In the genomic region with DNA sequence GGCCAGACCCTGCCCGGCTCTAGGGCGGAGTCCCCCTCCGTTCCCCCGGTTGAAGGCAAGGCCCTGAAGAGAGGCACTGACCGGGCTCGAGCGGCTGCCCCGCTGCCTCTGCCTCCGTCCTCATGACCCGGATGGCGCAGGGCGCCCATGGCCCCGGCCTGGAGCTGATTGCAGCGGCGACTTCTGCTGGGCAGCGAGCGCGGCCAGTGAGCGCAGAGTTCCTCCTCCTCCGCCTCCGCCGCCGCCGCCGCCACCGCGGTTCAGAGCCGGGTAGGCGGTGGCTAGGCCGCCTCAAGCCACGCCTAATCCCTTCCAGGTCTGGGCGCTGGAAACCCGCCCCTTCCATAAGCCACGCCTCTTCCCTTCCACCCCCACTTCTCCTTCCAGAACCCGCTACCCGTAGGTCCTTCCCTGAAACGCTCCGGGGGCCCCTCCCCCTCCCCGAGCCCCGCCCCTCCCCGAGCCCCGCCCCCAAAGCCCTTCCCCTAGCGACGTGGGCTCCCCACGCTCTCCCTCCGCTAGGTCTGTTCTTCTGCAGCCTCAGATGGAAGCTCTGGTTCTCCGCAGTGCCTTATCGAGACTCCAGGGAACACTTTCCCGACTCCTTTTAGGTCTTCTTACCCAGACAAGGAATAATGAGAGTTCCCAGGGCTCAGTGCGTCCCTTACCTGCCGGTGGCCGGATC, we compare ENCODE assay signal across 8 mouse cellular contexts. TPM values are rescaled to one million over a fixed set of nuclear protein-coding genes. Genes with fewer than 3 reads are reported as not detected.
A peak's percentile ranks its signal among the peaks of the same experiment; 100 is the strongest.
DNase-seq lines count a peak whose midpoint lies in the region; ATAC-seq lines count a peak whose summit lies in the region.

Gene Snrpd3 (plus strand): TSS at position 479 of the 685 bp plus-strand sequence.

- peaks cover 27% of the 10 kb centered on the region for H3K4me1 ChIP-seq in brown adipose tissue, adult 24 weeks (ENCODE audit: control insufficient read depth, insufficient read depth, insufficient read length, low read length)
- H3K4me1 ChIP-seq in heart, embryonic 14.5 days (ENCODE audit: control insufficient read depth in 2 of 2, insufficient read depth in 2 of 2, low read length in 2 of 2), result peaks cover 7 to 36% of the 10 kb centered on the region in 2 experiments; a peak in 3 of 4 replicates
- peaks cover 76% of the 10 kb centered on the region for H3K4me1 ChIP-seq in liver, embryonic 13.5 days (replicated peaks)
- peaks cover 27% of the 10 kb centered on the region for H3K4me1 ChIP-seq in stomach, embryonic 16.5 days (ENCODE audit: control insufficient read depth, insufficient read depth, low read length)

- peak within 1 kb of the TSS; percentile 94 for H3K4me3 ChIP-seq in brown adipose tissue, adult 24 weeks (ENCODE audit: insufficient read depth, low read depth, low read length)
- H3K4me3 ChIP-seq in heart, embryonic 14.5 days (ENCODE audit: control insufficient read depth in 1 of 2, insufficient read depth in 1 of 2, low read depth in 1 of 2, low read length in 2 of 2), result peak within 1 kb of the TSS; percentile 79 to 96
- peak within 1 kb of the TSS; percentile 97 for H3K4me3 ChIP-seq in liver, embryonic 13.5 days (replicated peaks)
- H3K4me3 ChIP-seq in stomach, embryonic 16.5 days (replicated peaks; ENCODE audit: low read length), result peak within 1 kb of the TSS; percentile 97

- H3K9me3 ChIP-seq in heart, embryonic 14.5 days (ENCODE audit: control insufficient read depth, low read length), result no peaks in the 10 kb centered on the region
- no peaks in the 10 kb centered on the region for H3K9me3 ChIP-seq in liver, embryonic 13.5 days (replicated peaks)
- H3K9me3 ChIP-seq in stomach, embryonic 16.5 days (replicated peaks; ENCODE audit: control insufficient read depth, low read length), result no peaks in the 10 kb centered on the region

- under 1% methylated on average over 48 of the region's 52 CpGs for WGBS in heart, embryonic 14.5 days
- under 1% methylated on average over 48 of the region's 52 CpGs for WGBS in liver, embryonic 13.5 days (ENCODE audit: insufficient replicate concordance)
- under 1% methylated on average over 47 of the region's 52 CpGs for WGBS in stomach, embryonic 16.5 days

- H3K36me3 ChIP-seq in heart, embryonic 14.5 days (ENCODE audit: control insufficient read depth, insufficient read depth, low read length), result peaks cover 32% of the 10 kb centered on the region
- H3K36me3 ChIP-seq in liver, embryonic 13.5 days, result peaks cover 50% of the 10 kb centered on the region
- H3K36me3 ChIP-seq in stomach, embryonic 16.5 days (ENCODE audit: control insufficient read depth, insufficient read depth, low read length), result no peaks in the 10 kb centered on the region; the same call in 1 of the 2 replicates

- H3K4me2 ChIP-seq in heart, embryonic 14.5 days (ENCODE audit: low read length), result peak within 1 kb of the TSS; percentile 71
- H3K4me2 ChIP-seq in liver, embryonic 13.5 days, result peak within 1 kb of the TSS; percentile 92
- peak within 1 kb of the TSS; percentile 88 for H3K4me2 ChIP-seq in stomach, embryonic 16.5 days (ENCODE audit: low read depth, low read length)

- peak; percentile 98 for DNase-seq in CD4-positive, CD25-positive, alpha-beta regulatory T cell, adult 2 months (ENCODE audit: low read depth, low spot score)
- peak; percentile 98 for DNase-seq in fibroblast of lung, adult 2 months (ENCODE audit: low read depth)
- peak; percentile 96 for DNase-seq in kidney, postnatal 14 days
- peak; percentile 96 for DNase-seq in liver, embryonic 13.5 days
- peak; percentile 91 for DNase-seq in neural tube, embryonic 10.5 days (ENCODE audit: extremely low spot score, low spot score)

- peak within 1 kb of the TSS; percentile 97 for H3K27ac ChIP-seq in brown adipose tissue, adult 24 weeks (replicated peaks; ENCODE audit: low read depth, low read length)
- peak within 1 kb of the TSS; percentile 98 to 99 for H3K27ac ChIP-seq in heart, embryonic 14.5 days (replicated peaks in 1 of 2; ENCODE audit: control insufficient read depth in 1 of 2, insufficient read depth in 1 of 2, low read depth in 2 of 2, low read length in 2 of 2)
- H3K27ac ChIP-seq in liver, embryonic 13.5 days, result peak within 1 kb of the TSS; percentile 99
- H3K27ac ChIP-seq in stomach, embryonic 16.5 days (ENCODE audit: low read length), result peak within 1 kb of the TSS; percentile 97

- no peaks in the 10 kb centered on the region for H3K27me3 ChIP-seq in heart, embryonic 14.5 days (ENCODE audit: control insufficient read depth, insufficient read depth, low read length)
- no peaks in the 10 kb centered on the region for H3K27me3 ChIP-seq in liver, embryonic 13.5 days
- no peaks in the 10 kb centered on the region for H3K27me3 ChIP-seq in stomach, embryonic 16.5 days (ENCODE audit: control insufficient read depth, insufficient read depth, low read length)

- ATAC-seq in heart, embryonic 14.5 days (ENCODE audit: insufficient number of reproducible peaks, insufficient read depth, low FRiP score, low read depth), result peak; percentile 96
- ATAC-seq in liver, embryonic 13.5 days (ENCODE audit: low read depth), result peak; percentile 87
- ATAC-seq in stomach, embryonic 16.5 days (ENCODE audit: insufficient read depth, low FRiP score), result peak; percentile 98

- peak within 1 kb of the TSS; percentile 92 for H3K9ac ChIP-seq in heart, embryonic 14.5 days (ENCODE audit: low read length)
- peak within 1 kb of the TSS; percentile 99 for H3K9ac ChIP-seq in liver, embryonic 13.5 days
- peak within 1 kb of the TSS; percentile 99 for H3K9ac ChIP-seq in stomach, embryonic 16.5 days (ENCODE audit: low read length)

RNA-seq across cellular contexts. Expression of gene Snrpd3, which starts in this region (rescaled TPM):
- 157 and 178 TPM in 2 replicates for polyA plus RNA-seq in brown adipose tissue, adult 24 weeks (2012; ENCODE audit: insufficient read depth, insufficient read length, missing spikeins)
- polyA plus RNA-seq in heart, embryonic 14.5 days (2014; fragmentation: Nextera tagmentation; extraction: Ambion mirVana), result 90.6 and 92.9 TPM in 2 replicates
- polyA plus RNA-seq in liver, embryonic 13.5 days (2015; fragmentation: Nextera tagmentation; extraction: Ambion mirVana), result 109 and 141 TPM in 2 replicates
- polyA plus RNA-seq in stomach, embryonic 16.5 days (2015; fragmentation: Nextera tagmentation; extraction: Ambion mirVana), result 115 and 134 TPM in 2 replicates

Comparison
In these comparisons a context has a peak if more than half of its experiments do, and no peak if none do; other contexts are left out.
1. Peak in every context shown above with its lines: DNase-seq, ATAC-seq, H3K4me3 ChIP-seq and H3K27ac ChIP-seq.